Mouse (Mus musculus) bone marrow macrophage, adult 2 months (primary cell): Measurements from ENCODE around the gene Hmox1. TPM values are rescaled to one million over a fixed set of nuclear protein-coding genes. Genes with fewer than 3 reads are reported as not detected.

ENCODE experiments used
- H3K27ac ChIP-seq: 2 replicates; pipeline ENCODE4 v1.5.1; 2012; ENCODE audit warnings: low read depth, low read length; ENCODE audit not compliant: insufficient read depth
- H3K4me1 ChIP-seq: 2 replicates; pipeline ENCODE4 v1.6.1; 2012; ENCODE audit warnings: low read length; ENCODE audit not compliant: control insufficient read depth, insufficient read depth
- H3K4me3 ChIP-seq: 2 replicates; pipeline ENCODE4 v1.5.1; 2012; ENCODE audit warnings: mild to moderate bottlenecking, low read length, moderate library complexity; ENCODE audit not compliant: insufficient read depth
- CTCF ChIP-seq: IDR thresholded peaks from 2 replicates; pipeline ENCODE4 v1.5.1; 2012; ENCODE audit warnings: low read depth, mild to moderate bottlenecking, low read length, moderate library complexity
- POLR2A ChIP-seq: IDR thresholded peaks from 2 replicates; pipeline ENCODE4 v1.6.1; 2012; ENCODE audit warnings: mild to moderate bottlenecking, low read depth, low read length, borderline replicate concordance
- polyA plus RNA-seq: library from polyadenylated mRNA; stranded (reverse); fragments of >200 nt; gene quantifications from 2 replicates; pipeline ENCODE4 v1.2.4, GENCODE M21; 2012; ENCODE audit not compliant: missing spikeins, insufficient read depth, insufficient read length

Gene Hmox1
- polyA plus RNA-seq, 1 experiment = 386 TPM

- Histone ChIP-seq H3K4me3 (no peak overlapping the region), H3K27ac (no peak overlapping the region), H3K4me1 (peaks cover 67% of the 10 kb centered on the region)
- TF ChIP-seq CTCF = no peak
- no peak for TF ChIP-seq POLR2A
Measured at GRCm38 (mm10) chr8:75087127-75087526, 6.3 kb upstream of the Hmox1 start.

DNA sequence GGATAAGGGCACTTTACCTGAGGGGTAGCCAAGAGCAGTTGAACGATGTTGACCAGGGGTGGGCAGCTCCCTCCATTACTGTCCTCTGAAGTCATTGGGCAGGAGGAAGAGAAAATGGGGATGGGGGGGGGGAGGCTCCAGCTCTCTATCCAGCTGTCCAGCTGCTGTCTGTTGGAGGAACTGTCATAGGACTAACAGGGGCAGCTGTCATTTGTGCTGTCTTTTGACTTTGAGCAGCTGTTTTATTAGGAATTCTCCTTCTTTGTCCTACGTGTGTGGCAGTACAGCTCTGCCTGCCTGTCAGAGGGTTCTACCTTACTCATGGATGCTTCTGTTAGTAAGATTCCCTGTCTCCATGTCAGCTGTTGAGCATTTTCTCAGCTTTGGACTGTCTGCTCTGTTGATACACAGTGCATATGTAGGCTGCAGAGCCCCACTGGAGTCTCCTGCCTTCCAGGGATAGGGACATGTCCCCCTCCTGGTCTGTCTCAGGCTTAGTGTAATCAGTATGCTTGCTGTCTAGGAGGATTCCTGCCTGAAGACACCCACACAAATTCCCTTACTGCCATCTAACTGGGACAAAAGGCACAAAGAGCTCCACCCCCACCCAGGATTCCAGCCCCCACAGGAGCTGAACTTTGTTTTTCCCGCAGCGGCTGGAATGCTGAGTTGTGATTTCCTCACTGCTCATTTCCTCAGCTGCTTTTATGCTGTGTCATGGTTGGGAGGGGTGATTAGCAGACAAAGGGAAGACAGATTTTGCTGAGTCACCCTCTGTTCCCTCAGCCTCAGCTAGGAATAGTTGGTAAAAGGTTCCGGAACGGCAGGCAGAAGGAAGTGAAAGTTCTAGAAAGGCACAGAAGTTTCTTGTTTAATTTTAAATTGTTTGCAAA lies 4.2 kb upstream of the Hmox1 start:
- peak overlapping the region; percentile 42 for H3K4me3 ChIP-seq
- peaks cover 59% of the 10 kb centered on the region for H3K4me1 ChIP-seq
- peak overlapping the region; percentile 87 for H3K27ac ChIP-seq
- TF ChIP-seq CTCF = no peak
- no peak for TF ChIP-seq POLR2A

DNA sequence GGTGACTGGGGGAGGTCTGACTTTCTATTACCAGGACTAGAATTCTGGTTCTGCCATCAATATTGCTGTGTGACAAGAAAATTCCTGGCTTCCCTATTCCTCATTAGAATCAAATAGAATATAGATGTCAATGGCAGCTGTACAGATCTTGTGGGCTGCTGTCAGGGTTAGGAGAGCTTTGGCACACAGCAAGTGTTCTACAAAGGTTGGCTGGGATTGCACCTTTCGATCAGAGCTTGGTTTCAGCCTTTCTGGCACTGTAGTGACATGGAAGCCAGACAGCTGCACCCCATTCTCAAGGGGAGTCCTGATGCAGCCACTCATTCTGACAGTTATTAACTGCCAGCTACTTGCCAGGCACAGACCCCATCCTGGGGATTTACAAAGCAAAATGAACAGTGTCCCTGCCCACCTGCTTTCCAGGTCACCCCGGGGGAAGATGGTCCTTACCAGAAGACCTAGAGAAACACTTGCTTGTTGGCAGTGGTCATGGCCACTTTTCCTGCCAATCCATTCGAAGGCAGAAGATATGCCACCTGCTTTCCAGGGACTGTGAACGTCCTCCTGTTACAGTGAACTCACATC lies 2.5 kb upstream of the Hmox1 start:
- H3K4me1 ChIP-seq = peaks cover 52% of the 10 kb centered on the region
- H3K27ac ChIP-seq = no peak overlapping the region
- H3K4me3 ChIP-seq = no peak overlapping the region
- TF ChIP-seq CTCF (no peak), POLR2A (no peak)

DNA sequence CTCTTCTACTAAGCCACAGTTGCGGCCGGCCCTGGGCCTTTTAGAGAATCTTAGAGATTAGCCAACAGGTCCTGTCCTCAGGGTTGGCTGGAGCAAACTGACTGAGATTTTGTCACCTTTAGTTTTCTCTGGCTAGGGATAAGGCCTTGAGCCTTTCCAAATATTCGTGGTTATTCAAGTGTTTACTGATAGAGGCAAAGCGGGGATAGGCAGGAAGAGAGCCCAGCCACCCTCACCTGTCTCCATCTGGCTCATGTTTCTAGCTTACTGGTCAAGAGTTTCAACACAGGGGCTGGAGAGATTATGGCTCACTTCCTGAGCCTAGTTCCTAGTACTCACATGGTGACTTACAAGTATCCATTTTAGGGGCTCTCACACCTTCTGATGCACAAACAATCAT lies 9.5 kb downstream of the Hmox1 start:
- no peak for TF ChIP-seq CTCF
- Histone ChIP-seq H3K4me3 (no peak overlapping the region), H3K27ac (no peak overlapping the region), H3K4me1 (peaks cover 6% of the 10 kb centered on the region)

DNA sequence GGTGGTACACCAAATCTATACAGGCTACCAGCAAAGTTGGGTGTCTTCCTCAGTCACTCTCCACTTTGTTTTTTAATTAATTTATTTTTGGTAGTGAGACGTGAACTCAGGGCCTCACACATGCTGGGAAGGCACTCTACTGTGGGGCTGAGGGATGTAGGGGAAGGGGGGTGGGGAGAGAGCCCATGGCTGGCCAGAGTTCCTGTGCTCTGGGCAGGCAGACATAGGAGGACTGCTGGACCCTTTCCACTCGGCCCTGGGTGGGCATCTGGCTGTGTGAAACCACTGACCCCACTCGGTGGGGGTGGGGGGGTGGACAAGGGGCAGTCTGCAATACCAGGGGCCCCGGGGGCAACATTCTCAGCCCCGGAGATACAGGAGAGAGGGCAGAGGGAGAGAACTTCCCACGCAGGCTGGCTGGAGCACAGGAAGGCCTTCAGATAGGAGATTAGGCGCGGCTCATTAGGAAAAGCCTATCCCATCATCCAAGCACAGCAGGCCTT lies 10.0 kb downstream of the Hmox1 start:
- no peak overlapping the region for H3K4me3 ChIP-seq
- H3K4me1 ChIP-seq = peaks cover 6% of the 10 kb centered on the region
- TF ChIP-seq CTCF (no peak), POLR2A (no peak)
- H3K27ac ChIP-seq = no peak overlapping the region

DNA sequence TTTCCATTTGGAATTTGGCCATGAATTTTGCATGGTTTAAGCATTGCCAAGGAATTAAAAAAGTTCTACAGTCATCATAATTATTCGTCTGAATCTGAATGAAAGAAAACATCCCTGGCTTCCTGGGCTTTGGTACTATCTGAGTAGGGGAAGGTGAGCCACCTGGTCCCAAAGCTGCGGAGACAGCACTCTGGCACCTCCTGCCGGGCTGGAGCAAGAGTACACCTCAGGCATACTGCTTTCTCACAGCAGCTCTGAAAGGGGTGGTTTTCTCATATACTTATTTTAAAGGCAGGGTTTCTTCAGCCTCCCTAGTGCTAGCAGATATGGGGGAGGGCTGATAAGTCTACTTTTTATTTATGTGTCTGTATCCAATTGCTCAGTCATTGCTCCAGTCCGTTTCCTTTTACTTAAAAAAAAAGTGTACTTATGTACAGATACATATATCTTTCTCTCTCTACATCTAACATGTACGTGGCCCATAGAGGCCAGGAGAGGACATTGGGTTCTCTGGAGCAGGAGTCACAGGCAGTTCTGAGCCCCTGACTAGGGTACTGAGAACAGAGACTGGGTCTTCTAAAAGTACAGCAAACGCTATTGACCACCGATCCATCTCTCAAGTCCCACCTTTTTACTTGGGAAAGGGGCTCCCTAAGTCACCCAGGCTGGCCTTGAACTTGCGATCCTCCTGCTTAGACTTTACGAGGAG lies 15.3 kb downstream of the Hmox1 start:
- TF ChIP-seq POLR2A (no peak), CTCF (peak; percentile 92)
- peaks cover 8% of the 10 kb centered on the region for H3K4me1 ChIP-seq
- H3K27ac ChIP-seq = peak overlapping the region; percentile 61
- H3K4me3 ChIP-seq = peak overlapping the region; percentile 74

DNA sequence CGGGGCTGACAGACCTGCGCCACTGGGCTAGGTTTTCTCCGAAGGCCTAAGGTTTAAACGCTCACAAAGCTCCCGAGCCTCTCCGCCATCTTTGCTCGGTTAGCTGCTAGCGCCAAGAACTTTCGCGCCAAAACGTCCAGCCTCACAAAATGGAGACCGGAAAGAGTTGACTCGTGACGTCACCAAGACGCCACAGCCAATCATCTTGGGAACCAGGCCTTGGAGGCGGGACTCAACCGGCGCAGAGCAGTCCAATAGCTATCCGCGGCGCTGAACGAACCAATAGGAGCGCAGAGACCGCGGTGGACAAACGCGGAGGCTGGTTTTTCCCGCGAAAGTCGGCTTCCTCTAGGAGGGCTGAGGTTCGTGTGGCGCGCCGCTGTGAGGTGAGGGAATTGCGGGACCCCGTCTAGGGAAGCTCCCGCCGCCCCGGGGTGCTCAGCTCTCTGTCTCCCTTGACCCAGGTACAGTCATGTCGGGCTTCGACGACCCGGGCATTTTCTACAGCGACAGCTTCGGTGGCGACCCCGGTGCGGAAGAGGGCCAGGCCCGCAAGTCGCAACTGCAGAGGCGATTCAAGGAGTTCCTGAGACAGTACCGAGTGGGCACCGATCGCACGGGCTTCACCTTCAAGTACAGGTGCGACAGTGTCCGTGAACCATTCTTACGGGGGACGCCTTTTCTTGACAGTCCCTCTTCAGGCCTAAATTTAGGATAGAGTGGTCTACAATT lies 16.0 kb downstream of the Hmox1 start, which contains the start of gene Mcm5:
Mcm5 (plus strand) TSS at position 334 of the 732 bp plus-strand sequence.
- Histone ChIP-seq H3K27ac (peak within 1 kb of the TSS; percentile 61), H3K4me3 (peak within 1 kb of the TSS; percentile 78), H3K4me1 (peaks cover 4% of the 10 kb centered on the region)
- no peak for TF ChIP-seq CTCF

GRCm38 (mm10) chr8:75110093-75110492 lies 16.7 kb downstream of the Hmox1 start:
- TF ChIP-seq POLR2A (no peak), CTCF (no peak)
- peak overlapping the region; percentile 78 for H3K4me3 ChIP-seq
- peaks cover 4% of the 10 kb centered on the region; the same call in 1 of the 2 replicates for H3K4me1 ChIP-seq
- H3K27ac ChIP-seq = no peak overlapping the region

GRCm38 (mm10) chr8:75118505-75118904 lies 25.1 kb downstream of the Hmox1 start:
- TF ChIP-seq CTCF (no peak), POLR2A (no peak)
- Histone ChIP-seq H3K27ac (no peak overlapping the region), H3K4me1 (no peaks in the 10 kb centered on the region), H3K4me3 (no peak overlapping the region)

DNA sequence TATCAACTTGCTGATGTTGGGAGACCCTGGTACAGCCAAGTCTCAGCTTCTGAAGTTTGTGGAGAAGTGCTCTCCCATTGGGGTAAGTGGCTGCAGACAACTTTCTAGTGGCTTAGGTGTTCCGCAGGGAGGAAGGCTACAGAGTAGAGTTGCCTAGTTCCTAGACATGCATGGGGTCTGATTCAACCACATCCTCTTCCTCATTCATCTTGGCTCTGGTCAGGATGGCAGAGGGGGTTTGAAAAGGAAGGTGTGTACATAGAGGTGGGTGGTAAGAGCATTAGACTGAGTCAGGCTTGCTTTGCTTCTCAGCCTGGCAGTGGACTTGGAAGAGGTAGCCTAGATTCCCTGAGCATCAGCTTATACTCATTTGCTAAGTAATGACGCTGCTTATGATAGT lies 25.9 kb downstream of the Hmox1 start:
- no peak overlapping the region for H3K27ac ChIP-seq
- no peak overlapping the region for H3K4me3 ChIP-seq
- no peaks in the 10 kb centered on the region for H3K4me1 ChIP-seq
- TF ChIP-seq POLR2A (no peak), CTCF (no peak)
